Mouse (Mus musculus) gastrocnemius, adult 8-10 months (tissue): ENCODE measurements around the gene Fibcd1. TPM values are rescaled to one million over a fixed set of nuclear protein-coding genes. Genes with fewer than 3 reads are reported as not detected.
A peak's percentile ranks its signal among the peaks of the same experiment; 100 is the strongest.

Experiments
- DNase-seq, 2 experiments: peaks; one replicate each; pipeline ENCODE4 v3.0.0; 2022; ENCODE audit warnings: low spot score in 2 of 2
- total RNA-seq, 4 experiments: library from RNA; stranded (reverse); gene quantifications; 2 replicates each; pipeline ENCODE4 v1.2.4; 2022

Fibcd1 gene
- total RNA-seq, 4 experiments from 2014 or later = not detected

DNA sequence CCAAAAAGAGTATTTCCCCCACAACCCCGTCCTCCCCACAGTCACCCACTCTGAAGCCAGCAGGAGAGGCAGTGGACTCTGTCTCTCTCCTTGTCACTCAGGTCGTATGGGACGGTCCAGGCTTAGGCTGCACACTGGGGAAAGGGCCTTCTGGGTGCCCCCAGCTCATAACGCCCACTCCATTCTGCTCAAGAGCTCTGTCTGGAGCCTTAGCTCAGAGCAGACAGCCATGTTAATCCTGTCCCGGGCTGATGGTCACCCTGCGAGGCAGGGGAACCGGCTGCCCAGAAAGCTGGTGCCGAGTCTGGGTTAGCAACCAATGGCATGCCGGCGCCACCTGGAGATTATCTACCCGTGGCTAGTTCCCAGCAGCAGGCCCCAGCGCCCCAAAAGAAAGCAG, 12.7 kb upstream of the Fibcd1 start:
- DNase-seq = no peak

DNA sequence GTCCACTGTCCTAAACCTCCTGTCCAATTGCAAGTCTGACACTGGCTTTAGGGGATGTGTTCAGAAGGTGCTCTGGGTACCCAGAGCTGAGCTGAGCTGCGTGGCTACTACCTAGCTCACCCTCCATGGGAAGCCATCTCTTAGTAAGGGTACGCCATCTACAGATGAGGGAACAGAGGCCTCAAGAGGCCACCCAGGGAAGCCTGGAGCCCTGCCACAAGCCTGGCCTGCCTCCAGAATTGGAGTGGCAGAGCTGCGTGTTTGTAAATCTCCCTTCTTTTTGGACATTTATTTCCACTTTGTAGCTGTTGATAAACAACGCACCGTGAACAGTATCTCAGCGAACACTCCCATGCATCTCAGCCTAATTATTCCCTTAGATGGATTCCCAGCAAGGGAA, 11.4 kb upstream of the Fibcd1 start:
- DNase-seq = no peak

DNA sequence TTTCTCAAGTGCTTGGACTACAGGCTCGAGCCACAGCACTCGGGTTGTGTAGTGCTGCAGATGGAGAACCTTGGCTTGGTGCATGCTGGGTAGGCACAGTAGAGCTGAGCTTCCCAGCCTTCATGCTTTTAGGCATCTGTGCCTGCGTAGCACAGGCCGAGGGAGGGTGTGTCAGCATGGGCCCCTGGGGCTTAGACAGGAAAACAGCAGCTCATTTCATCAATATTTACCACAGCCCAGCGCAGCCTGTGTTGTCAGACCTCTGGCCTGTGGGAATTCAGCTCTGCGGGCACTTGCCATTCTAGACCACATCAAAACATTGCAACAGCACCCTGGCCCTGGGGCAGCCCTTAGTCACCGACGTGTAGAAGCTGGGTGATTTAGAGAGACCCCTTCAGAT, 10.2 kb upstream of the Fibcd1 start:
- DNase-seq = no peak

DNA sequence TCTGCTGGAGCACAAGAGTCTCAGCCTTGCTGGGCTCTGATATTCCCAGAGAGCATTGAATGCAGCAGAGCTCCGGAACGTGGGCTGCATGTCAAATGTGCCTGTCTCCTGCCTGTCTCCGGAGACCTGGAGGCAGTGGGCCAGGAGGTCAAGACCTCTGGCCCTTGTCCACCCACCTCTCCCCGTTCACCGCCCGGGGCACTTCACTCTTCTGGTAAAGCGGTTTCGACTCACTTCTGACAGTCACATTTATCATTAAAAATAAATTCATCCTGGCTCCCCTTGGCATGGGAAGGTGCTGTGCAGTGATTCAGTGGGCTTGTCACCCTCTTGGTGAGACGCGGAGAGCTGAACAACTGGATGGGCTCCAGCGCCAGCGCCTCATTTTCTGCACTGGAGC, 4.3 kb upstream of the Fibcd1 start:
- DNase-seq = no peak

DNA sequence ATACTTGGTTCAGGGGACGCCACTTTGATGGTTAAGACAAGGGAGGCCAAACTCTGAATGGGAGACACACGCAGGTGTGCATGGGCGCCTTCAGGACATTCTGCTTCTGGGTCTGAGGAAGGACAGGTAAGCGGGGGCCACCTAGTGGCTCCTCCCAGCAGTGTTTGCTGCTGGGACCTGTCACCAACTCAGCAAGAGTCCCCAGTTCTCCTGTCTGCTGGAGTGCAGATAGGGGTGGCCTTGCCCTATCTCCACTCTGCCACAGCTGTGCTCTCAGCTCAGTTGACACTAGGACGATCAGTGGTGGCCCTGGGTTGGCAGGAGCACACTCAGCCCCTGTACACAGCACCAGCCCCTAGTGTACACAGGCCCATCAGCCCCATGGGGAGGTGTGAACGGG, 2.1 kb upstream of the Fibcd1 start:
- no peak for DNase-seq

DNA sequence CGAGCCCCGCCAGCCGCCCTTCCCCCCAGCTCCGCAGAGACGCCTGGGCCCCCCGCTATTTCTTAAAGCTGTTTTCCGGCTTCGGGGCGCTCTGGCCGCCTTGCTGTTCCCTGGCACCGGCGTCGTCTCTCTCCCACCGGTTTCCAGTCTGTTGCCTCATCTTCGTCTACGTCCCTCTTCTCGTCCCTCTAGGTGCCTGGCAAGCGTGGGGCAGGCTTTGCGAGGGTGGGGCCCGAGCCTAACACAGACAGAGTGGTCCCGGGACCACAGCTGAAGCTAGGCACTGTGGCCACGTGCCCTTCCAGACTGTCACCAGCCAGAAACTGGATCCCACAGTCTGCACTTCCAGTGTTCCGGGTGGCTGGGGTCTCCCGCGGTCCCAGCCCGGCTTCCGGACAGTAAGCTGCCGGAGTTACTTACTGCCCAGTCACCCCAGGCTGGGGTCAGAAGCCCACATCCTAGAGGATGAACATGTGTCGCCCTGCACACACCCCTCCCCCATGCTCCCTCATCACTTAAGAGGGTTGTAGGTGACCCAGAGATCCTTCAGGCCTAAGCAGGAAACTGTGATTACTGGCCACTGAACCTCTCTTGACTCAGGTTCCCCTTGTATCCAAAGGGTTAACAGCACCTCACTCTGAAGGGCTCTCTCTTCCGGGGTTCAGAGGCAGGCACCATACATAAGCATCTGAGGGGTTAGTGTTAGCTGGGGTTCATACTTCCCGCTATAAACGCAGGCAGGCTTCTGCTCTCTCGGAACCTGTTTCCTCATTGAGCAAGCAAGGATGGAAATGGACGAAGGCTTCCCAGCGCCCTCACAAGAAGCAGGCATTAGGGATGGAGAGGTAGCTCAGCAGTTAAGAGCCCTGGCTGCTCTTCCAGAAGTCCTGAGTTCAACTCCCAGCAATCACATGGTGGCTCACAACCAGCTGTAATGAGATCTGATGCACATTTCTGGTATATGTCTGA, 1.2 kb upstream of the Fibcd1 start:
- DNase-seq = no peak

DNA sequence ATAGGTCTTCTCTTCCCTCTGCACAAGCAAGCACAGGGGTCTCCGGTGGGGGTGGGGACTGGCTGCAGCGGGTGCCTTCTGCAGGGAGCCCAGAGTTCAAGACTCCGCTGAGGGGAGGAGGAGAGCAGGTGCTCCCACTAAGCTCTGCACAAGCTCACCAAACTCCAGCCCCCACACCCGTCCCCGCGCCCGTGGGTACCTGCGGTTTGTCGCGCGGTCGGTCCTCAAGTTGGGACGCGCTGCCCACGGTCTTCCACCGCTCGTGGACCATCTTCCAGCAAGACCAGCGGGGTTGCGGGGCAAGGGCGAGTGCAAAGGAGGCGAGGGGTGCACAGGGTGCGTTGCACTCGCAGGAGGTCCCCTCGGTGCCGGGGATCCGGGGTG, 301 bp downstream of the Fibcd1 start:
- DNase-seq = no peak

DNA sequence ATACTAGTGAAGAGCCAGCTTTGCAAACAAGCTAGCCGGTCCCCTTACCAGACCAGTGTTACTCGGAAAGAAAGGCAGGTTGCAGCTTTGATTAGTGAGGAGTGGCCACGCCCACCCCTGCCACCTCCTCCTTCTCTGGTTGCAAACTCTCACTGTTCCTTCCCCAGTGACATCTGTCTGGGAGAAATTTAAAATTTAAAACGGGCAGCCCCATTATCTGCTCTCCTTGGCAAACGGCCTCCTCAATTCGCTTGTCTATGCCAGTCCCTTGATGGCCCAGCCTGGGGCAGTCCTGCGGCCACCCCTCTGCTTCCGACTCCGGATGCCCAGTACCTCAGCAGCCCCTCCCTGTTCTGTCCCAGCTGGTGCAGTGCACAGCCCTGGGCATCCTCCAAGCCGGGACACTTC, 1.1 kb downstream of the Fibcd1 start:
- DNase-seq = no peak

DNA sequence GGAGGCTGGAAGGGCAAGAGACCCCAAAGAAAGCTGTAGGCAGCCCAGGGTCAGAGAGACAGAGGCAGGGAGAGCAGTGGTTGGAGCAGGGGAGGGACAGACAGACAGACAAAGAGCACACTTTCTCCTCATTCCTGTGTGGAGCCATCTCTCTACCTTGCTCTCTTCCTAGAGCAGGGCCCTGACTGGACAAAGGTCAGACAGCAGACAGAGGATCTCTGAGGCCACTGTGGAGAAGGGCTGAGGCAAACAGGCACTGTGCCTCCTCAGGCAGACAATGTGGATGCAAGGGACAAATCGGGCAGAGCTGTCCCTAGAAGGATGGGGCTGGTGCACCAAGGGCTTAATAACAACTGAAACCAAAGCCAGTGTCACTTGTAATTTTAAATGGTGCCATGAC, 6.9 kb downstream of the Fibcd1 start:
- no peak for DNase-seq

DNA sequence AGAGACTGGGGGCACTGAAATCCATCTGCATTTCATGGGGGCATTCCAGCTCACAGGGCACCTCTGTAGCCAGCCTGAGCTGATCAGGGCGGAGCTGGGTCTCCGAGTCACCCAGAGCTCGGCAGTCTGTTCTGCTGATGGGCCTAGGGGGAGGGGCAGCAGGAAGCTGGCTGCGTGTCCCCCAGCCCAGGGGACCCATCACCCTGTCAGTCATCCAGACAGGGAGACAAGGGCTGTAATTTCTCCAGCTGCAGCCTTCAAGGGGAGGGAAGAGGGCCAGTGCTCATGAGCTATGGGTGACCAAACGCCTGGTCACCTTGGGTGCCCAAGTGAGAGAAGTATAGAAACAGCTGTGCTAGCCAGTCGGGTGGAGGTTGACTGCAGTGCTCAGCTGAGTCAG, 8.8 kb downstream of the Fibcd1 start:
- no peak for DNase-seq

DNA sequence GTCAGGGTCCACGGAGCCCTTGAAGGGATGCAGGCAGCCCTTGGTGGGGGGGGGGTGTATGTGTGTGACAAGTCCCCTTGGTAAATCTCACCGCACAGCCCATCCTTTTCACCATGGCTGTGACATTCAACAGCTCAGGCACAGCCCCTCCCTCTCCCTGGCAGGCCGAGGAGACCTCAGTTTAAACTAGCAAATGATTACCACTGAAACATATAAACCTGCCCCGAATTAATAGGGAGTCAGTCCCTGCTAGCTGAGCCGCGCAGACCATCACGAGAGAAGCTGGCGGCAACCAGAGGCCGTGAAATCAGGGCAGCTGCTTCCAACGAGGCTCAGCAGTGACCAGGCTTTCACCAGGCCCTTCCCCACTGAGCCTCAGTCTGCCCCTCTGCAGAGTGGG, 9.7 kb downstream of the Fibcd1 start:
- DNase-seq = no peak

DNA sequence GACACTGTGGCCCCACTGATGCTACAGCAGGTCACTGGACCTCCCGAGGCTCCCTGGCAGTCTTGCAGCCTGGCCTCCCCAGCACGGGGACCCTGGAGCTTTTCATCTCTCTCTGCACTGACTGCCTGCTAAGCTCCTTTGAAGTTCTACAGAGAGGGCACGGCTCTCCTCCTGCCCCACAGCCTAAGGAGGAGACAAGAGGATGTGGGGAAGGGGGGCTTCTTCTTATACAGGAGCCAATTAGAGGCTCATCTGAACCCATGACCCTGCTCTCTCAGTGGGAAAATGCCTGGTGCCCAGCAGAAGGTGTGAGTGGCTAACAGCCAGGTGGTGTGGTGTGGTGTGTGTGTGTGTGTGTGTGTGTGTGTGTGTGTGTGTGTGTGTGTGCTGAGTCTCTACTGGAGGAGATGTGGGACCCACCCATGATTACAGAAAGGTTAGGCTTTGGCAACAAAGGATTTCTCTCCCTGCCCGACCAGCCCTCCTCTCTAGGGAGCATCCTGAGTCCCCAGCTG, 17.4 kb downstream of the Fibcd1 start:
- no peak for DNase-seq

DNA sequence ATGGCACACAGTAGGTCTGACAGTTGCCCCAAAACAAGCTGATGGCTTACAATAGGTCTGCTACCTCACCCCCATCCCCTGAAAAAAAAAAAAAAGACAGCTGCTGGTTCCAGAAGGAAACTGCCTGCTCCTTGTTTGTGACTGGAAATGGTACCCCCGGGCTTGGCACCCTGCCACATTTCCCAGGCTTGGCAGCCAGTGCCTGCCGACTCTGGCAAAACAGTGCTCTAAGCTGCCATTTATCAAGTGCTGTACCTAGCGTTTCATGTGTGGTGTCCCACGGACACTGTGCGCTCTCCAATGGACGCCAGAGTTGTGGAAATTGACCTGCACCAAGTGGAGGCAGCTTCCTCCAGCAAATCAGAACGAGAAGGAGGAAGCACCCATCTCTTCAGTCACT, 17.9 kb downstream of the Fibcd1 start:
- DNase-seq = no peak

DNA sequence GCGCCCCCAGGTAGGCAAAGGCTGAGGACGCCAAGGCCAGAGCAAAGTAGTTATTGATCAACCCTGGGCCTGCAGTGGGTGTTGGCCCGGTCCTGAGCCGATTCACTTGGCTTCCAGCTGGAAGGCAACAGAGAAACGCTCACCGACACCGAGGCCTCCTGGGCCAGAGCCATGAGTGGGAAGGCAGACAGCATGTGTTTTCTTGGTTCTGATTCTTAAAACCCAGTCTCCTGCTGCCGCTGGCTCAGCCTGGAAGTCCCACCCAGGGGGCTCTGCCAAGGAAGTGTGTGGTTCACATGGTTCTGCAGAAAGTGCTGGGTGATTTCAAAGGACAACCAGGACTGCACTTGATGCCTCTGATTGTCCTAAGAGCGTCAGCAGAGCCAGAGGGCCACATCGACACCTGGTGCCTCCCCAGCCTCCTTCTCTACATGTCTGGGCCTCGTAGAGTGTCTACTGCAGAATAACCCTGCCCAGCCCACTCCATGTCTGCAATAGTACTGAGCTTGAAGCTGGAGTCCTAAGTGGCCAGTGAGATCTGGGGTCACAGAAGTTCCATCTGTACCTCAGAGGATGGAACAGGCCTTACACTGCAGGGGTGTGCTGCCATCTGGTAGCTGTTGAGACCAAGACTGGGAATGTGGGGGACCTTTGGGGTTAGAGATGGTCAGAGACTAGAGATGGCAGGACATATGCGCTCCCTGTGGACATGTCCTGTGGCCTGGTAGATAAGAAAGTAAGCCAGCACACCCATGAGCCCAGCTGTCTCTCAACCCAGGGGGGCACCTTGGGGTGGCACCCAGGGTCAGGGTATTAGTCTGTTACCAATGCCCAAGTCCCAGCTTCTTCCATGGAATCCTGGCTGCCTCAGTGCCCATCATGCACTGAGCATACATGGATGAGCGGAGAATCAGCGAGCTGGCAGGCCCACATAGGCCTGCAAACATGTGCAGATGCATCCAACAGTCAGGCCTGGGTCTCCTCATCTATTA, 19.4 kb downstream of the Fibcd1 start:
- DNase-seq = no peak

DNA sequence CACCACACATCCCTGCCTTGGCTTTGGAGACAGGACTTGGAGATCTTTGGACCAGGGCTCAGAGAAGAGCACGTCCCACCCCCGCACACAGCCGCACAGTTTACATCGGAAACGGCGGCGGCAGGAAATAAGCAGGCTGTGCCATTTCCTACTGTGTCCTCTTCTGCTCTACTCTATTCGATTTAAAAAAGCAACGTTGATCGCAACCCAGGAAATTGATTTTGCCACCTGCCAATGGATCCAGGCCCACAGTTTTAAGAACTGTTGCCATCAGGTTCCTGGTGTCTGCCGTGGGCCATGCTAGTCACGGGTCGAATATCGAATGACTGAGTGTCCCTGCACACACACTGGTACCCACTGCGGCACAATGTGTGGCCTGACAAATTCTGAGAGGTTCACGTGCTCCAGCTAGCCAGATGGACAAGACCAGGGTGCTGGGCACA, 20.3 kb downstream of the Fibcd1 start:
- DNase-seq = no peak

DNA sequence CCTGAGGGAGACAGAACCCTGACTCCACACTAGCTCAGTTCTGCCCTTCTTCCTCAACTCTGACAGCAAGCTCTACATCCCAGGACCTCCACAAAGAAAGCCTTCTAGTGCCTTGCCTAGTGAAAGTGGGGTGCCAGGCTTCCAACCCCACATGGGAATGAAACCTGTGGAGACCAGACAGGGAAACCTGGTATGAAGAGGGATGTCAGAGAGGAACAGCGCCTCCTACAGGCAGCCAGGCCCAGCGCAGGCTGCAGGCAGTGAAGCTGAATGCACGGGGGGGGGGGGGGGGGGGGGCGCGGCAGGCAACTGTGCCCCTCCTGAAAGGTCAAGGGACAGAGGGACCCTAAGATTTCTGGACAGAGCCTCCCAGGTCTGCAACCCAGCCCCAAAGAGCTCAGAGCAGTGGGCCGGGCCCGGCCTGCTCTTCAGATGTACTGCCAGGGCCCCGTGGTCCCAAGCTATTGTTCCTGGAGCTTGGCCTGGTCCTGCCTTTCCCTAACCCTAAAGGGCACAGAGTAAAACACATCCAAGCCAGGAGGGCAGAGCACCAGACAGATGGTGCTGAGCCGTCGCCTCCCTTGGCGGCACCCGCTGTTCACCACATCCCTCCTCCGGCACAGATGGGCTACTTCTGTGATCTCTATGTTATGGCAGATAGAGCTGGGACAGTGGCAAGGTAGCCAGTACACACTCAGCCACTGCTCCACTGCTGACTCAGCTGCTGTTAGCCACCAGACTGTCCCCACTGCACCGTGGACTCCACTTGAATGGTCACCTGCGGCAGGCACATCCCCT, 21.7 kb downstream of the Fibcd1 start:
- no peak for DNase-seq

DNA sequence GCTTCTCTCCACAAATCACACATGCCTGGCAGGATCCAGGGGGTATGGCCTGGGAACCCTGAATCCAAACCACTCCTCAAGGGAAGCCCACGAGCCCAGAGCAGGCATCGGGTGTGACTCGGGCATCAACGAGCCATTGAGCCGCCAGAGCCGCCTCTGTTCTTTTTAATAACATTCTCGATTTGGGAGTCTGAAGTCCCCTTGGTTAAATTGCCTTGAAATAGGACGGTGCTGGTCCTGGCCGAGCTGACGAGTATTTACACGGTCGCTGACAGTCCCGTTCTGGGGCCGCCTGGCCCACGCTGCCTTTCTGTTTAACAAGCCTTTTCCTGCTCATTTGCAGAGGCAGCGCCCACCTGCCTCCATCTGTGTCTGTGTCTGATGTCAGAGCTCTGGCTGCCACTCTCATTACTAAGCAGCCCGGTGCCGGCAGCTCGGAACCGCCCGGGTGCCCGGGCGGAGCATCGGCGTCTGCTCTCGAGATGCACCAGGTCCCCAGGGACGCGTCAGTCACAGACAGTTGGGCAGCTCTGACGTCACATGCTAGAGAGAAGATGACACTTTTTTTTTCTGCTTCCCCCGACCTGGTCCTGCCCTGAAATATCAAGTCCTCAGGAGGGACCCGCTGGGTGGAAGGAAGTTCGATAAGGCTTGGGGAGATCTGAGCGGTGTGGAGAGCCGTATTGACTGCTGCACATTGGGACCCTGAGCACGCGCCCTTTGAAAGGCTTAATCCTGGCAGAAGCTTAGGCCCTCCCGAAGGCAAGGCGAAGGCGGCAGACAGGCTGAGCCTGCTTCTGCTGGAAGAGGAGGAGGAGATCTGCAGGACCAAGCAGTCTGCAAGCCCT, 23.1 kb downstream of the Fibcd1 start:
- DNase-seq = no peak

DNA sequence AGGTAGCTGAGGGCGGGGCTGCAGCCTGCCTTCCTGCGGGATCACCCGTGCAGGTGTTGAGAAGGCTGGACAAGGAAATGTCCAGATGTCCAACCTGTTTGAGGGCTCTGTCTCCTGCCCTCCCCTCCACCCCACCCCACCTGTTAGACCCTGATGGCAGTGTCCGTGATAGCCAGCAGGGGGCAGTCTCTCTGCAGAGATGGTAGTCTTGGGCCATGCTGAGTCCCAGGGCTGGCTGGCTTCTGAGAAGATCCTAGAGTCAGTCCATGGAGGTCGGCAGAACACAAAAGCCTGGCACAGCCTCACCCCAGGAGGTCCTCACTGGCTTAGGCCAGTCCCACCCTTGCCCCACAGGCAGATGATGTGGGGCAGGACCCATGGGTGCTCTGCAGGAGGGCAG, 30.4 kb downstream of the Fibcd1 start:
- peak; percentile 40 to 49 for DNase-seq

DNA sequence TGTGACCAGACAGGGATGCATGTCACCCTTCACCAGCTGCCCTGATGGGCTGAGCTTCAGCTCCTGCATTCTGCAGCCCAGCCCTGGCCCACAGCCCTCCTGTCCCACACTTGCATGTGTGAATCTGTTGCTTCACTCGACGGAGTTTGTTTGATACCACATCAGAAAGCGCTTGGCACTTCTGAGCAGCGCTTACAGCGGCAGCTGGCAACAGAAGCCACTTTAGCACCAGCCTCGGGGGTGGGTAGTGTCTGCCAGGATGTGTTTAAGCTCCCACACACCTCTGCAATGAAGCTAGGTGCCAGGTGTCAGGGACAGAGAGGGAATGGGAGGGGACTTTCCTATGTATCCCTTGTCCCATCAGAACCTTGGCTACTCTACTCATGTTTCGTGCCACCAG, 31.1 kb downstream of the Fibcd1 start:
- no peak for DNase-seq

DNA sequence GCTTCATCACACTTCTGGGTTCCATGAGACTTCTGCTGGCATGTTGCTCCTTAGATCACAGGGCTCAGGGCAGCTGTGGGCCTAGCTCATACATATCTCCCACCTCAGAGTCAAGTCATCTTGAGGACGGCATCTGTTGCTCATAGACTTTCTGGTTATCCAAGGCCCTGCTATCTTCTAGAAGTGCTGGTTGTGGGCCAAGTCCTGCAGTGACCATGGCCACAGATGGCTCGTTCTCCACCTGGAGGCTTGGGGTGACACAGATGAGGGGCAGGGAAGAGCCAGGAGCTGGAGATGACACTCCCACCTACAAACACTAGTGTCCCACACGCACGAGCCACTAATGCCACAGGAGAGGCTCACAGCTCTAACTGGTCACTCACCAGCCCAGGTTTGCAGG, 32.2 kb downstream of the Fibcd1 start:
- DNase-seq = no peak
